Mouse (Mus musculus): ENCODE measurements around the gene Erbb4. TPM values are rescaled to one million over a fixed set of nuclear protein-coding genes. Genes with fewer than 3 reads are reported as not detected.

Erbb4 gene
- polyA plus RNA-seq, 1 experiment, result not detected

DNA sequence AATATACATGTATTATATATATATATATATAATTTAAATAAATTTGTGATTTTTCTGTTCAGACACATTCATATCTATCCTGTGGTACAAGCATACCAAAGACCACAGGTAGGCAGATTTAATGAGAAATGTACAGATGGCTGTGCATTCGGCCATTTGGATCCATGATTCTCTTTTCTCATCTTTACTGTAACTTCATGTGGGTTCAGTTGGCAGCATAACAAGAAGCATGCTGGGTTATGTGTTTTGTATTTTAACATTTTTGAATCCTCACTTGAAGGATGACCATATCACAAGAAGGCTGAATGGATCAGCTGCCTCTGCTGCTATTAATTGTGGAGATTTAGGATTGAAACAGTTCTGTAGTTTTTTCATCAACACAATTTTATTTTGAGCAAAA, 656.6 kb downstream of the Erbb4 start:
- Histone ChIP-seq H3K27me3 (ENCODE audit: control insufficient read depth, insufficient read depth, insufficient read length) (no peaks in the 10 kb centered on the region), H3ac (ENCODE audit: control insufficient read depth, insufficient read length) (no peak overlapping the region), H3K4me3 (no peak overlapping the region), H3K36me3 (ENCODE audit: control insufficient read depth, insufficient read depth) (no peaks in the 10 kb centered on the region), H3K4me2 (ENCODE audit: low read depth) (no peak overlapping the region), H3K79me2 (ENCODE audit: control insufficient read depth, insufficient read depth) (no peaks in the 10 kb centered on the region)
- TF ChIP-seq CEBPB (IDR thresholded peaks at IDR 0.05; ENCODE audit: insufficient read depth, poor library complexity, severe bottlenecking) (no peak), TCF3 (IDR thresholded peaks at IDR 0.05; ENCODE audit: insufficient read length, low read depth) (no peak), E2F4 (IDR thresholded peaks at IDR 0.05; ENCODE audit: insufficient read depth) (no peak), MYOD1 (IDR thresholded peaks at IDR 0.05; ENCODE audit: control insufficient read depth in 1 of 3, insufficient read length in 2 of 3, low read depth in 2 of 3) (no peak), TCF12 (IDR thresholded peaks at IDR 0.05; ENCODE audit: insufficient read depth, poor library complexity, severe bottlenecking) (no peak), MAX (IDR thresholded peaks at IDR 0.05; ENCODE audit: low read depth) (no peak), USF1 (IDR thresholded peaks at IDR 0.05; ENCODE audit: low read depth) (no peak), SRF (IDR thresholded peaks at IDR 0.05; ENCODE audit: control insufficient read depth, insufficient read length, low read depth) (no peak), MYOG (IDR thresholded peaks at IDR 0.05; ENCODE audit: control insufficient read depth in 1 of 3, insufficient read depth in 1 of 3, insufficient read length in 2 of 3, low read depth in 2 of 3) (no peak), REST (IDR thresholded peaks at IDR 0.05; ENCODE audit: insufficient read depth, insufficient read length) (no peak), POLR2A (IDR thresholded peaks at IDR 0.05; ENCODE audit: insufficient read length, low read depth) (no peak), POLR2AphosphoS2 (IDR thresholded peaks at IDR 0.05; ENCODE audit: insufficient read length, low read depth) (no peak)

GRCm38 (mm10) chr1:68424336-68424983, 683.4 kb downstream of the Erbb4 start:
- Histone ChIP-seq H3K36me3 (ENCODE audit: control insufficient read depth, insufficient read depth) (no peaks in the 10 kb centered on the region), H3K4me2 (ENCODE audit: low read depth) (no peak overlapping the region), H3K27me3 (ENCODE audit: control insufficient read depth, insufficient read depth, insufficient read length) (no peaks in the 10 kb centered on the region), H3ac (ENCODE audit: control insufficient read depth, insufficient read length) (no peak overlapping the region), H3K79me2 (ENCODE audit: control insufficient read depth, insufficient read depth) (no peaks in the 10 kb centered on the region), H3K4me3 (no peak overlapping the region)
- TF ChIP-seq E2F4 (IDR thresholded peaks at IDR 0.05; ENCODE audit: insufficient read depth) (no peak), MYOD1 (IDR thresholded peaks at IDR 0.05; ENCODE audit: control insufficient read depth in 1 of 3, insufficient read length in 2 of 3, low read depth in 2 of 3) (no peak), SRF (IDR thresholded peaks at IDR 0.05; ENCODE audit: control insufficient read depth, insufficient read length, low read depth) (no peak), POLR2A (IDR thresholded peaks at IDR 0.05; ENCODE audit: insufficient read length, low read depth) (no peak), MYOG (IDR thresholded peaks at IDR 0.05; ENCODE audit: control insufficient read depth in 1 of 3, insufficient read depth in 1 of 3, insufficient read length in 2 of 3, low read depth in 2 of 3) (no peak), REST (IDR thresholded peaks at IDR 0.05; ENCODE audit: insufficient read depth, insufficient read length) (no peak), MAX (IDR thresholded peaks at IDR 0.05; ENCODE audit: low read depth) (no peak), USF1 (IDR thresholded peaks at IDR 0.05; ENCODE audit: low read depth) (no peak), CEBPB (IDR thresholded peaks at IDR 0.05; ENCODE audit: insufficient read depth, poor library complexity, severe bottlenecking) (no peak), TCF3 (IDR thresholded peaks at IDR 0.05; ENCODE audit: insufficient read length, low read depth) (no peak), TCF12 (IDR thresholded peaks at IDR 0.05; ENCODE audit: insufficient read depth, poor library complexity, severe bottlenecking) (no peak), POLR2AphosphoS2 (IDR thresholded peaks at IDR 0.05; ENCODE audit: insufficient read length, low read depth) (no peak)

DNA sequence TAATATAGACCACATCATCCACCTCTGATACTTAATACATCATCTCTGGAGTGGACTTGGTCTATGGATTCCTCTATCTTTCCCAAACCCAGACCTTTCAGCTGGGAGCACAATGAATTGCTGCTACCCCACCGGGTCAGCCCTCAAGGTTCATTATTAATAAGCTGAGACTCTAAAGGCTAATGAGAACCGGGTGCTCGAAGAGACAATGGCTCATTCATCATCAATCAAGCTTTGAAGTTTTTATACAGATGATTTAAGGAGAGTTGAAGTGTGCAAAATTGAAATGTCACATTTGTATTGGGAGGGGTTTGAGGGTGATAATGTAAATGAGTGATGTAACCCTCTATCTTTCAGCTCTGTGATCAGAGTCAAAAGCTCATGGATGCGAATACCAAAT, 706.7 kb downstream of the Erbb4 start:
- no peaks in the 10 kb centered on the region for H3K27me3 ChIP-seq (ENCODE audit: control insufficient read depth, insufficient read depth, insufficient read length)
- H3K4me3 ChIP-seq, result no peak overlapping the region
- H3K4me2 ChIP-seq (ENCODE audit: low read depth), result no peak overlapping the region
- no peaks in the 10 kb centered on the region for H3K36me3 ChIP-seq (ENCODE audit: control insufficient read depth, insufficient read depth)
- no peaks in the 10 kb centered on the region for H3K79me2 ChIP-seq (ENCODE audit: control insufficient read depth, insufficient read depth)
- no peak overlapping the region for H3ac ChIP-seq (ENCODE audit: control insufficient read depth, insufficient read length)
- TF ChIP-seq CEBPB (IDR thresholded peaks at IDR 0.05; ENCODE audit: insufficient read depth, poor library complexity, severe bottlenecking), result no peak
- TF ChIP-seq REST (IDR thresholded peaks at IDR 0.05; ENCODE audit: insufficient read depth, insufficient read length), result no peak
- TF ChIP-seq POLR2A (IDR thresholded peaks at IDR 0.05; ENCODE audit: insufficient read length, low read depth), result no peak
- no peak for TF ChIP-seq MAX (IDR thresholded peaks at IDR 0.05; ENCODE audit: low read depth)

DNA sequence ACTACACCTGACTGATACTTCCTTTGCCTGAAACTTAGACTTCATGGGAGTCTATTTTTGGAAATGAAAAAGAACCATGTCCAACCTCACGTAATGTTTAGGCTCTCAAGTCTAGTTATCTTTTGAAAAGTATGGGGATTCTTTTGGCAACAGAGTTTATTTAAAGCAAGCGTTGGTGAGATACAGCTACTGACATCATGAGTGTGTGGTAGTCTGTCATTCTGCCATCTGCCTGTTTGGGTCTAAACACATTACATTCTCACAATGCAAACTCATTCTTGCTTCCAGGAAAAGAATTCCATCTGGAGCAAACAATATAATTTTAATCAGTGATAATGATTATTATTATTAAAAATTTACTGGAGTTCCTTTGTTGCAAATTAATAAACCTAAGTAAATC, 736.3 kb downstream of the Erbb4 start:
- TF ChIP-seq E2F4 (IDR thresholded peaks at IDR 0.05; ENCODE audit: insufficient read depth), result no peak
- TF ChIP-seq MYOD1 (IDR thresholded peaks at IDR 0.05; ENCODE audit: control insufficient read depth in 1 of 3, insufficient read length in 2 of 3, low read depth in 2 of 3), result no peak
- no peak for TF ChIP-seq TCF3 (IDR thresholded peaks at IDR 0.05; ENCODE audit: insufficient read length, low read depth)
- TF ChIP-seq REST (IDR thresholded peaks at IDR 0.05; ENCODE audit: insufficient read depth, insufficient read length), result no peak
- no peak for TF ChIP-seq CEBPB (IDR thresholded peaks at IDR 0.05; ENCODE audit: insufficient read depth, poor library complexity, severe bottlenecking)
- TF ChIP-seq MAX (IDR thresholded peaks at IDR 0.05; ENCODE audit: low read depth), result no peak
- no peak for TF ChIP-seq USF1 (IDR thresholded peaks at IDR 0.05; ENCODE audit: low read depth)
- TF ChIP-seq POLR2A (IDR thresholded peaks at IDR 0.05; ENCODE audit: insufficient read length, low read depth), result no peak
- no peak for TF ChIP-seq SRF (IDR thresholded peaks at IDR 0.05; ENCODE audit: control insufficient read depth, insufficient read length, low read depth)
- no peak for TF ChIP-seq POLR2AphosphoS2 (IDR thresholded peaks at IDR 0.05; ENCODE audit: insufficient read length, low read depth)
- no peak for TF ChIP-seq TCF12 (IDR thresholded peaks at IDR 0.05; ENCODE audit: insufficient read depth, poor library complexity, severe bottlenecking)
- TF ChIP-seq MYOG (IDR thresholded peaks at IDR 0.05; ENCODE audit: control insufficient read depth in 1 of 3, insufficient read depth in 1 of 3, insufficient read length in 2 of 3, low read depth in 2 of 3), result no peak
- no peak overlapping the region for H3K4me3 ChIP-seq
- H3K79me2 ChIP-seq (ENCODE audit: control insufficient read depth, insufficient read depth), result no peaks in the 10 kb centered on the region

More for the DNA sequence above, 736.3 kb downstream of the Erbb4 start:
- Histone ChIP-seq H3ac (ENCODE audit: control insufficient read depth, insufficient read length) (no peak overlapping the region), H3K27me3 (ENCODE audit: control insufficient read depth, insufficient read depth, insufficient read length) (no peaks in the 10 kb centered on the region), H3K36me3 (ENCODE audit: control insufficient read depth, insufficient read depth) (no peaks in the 10 kb centered on the region), H3K4me2 (ENCODE audit: low read depth) (no peak overlapping the region)
